Mouse (Mus musculus): ENCODE measurements around the gene Cblc. TPM values are rescaled to one million over a fixed set of nuclear protein-coding genes. Genes with fewer than 3 reads are reported as not detected.

The Cblc gene
- polyA plus RNA-seq, 1 experiment from 2014 or later: 0.36 TPM

- peaks cover 7% of the 10 kb centered on the region; the same call in 1 of the 2 replicates for H3K9me3 ChIP-seq
- H3K9ac ChIP-seq (replicated peaks): peak overlapping the region; percentile 37
- H3K36me3 ChIP-seq: no peaks in the 10 kb centered on the region
- H3K4me2 ChIP-seq (replicated peaks): peak overlapping the region; percentile 58
- peak overlapping the region; percentile 73 for H3K27ac ChIP-seq (replicated peaks)
- H3K4me3 ChIP-seq: peak overlapping the region; percentile 25
- peaks cover 62% of the 10 kb centered on the region for H3K27me3 ChIP-seq
- WGBS: 4% methylated on average over 15 of the region's 15 CpGs
- ATAC-seq (ENCODE audit: low FRiP score, low read depth): peak; percentile 72
- peaks cover 30% of the 10 kb centered on the region for H3K4me1 ChIP-seq
These were observed 20.9 kb upstream of the Cblc start for GRCm38 (mm10) chr7:19817382-19818105.

GRCm38 (mm10) chr7:19816224-19816771, 19.7 kb upstream of the Cblc start:
- peaks cover 27% of the 10 kb centered on the region for H3K4me1 ChIP-seq
- ATAC-seq (ENCODE audit: low FRiP score, low read depth): peak; percentile 66
- H3K36me3 ChIP-seq: no peaks in the 10 kb centered on the region
- peaks cover 7% of the 10 kb centered on the region; the same call in 1 of the 2 replicates for H3K9me3 ChIP-seq
- peaks cover 62% of the 10 kb centered on the region for H3K27me3 ChIP-seq
- WGBS: 1% methylated on average over 28 of the region's 28 CpGs
- H3K9ac ChIP-seq (replicated peaks): peak overlapping the region; percentile 29; the same call in 1 of the 2 replicates
- H3K4me2 ChIP-seq (replicated peaks): peak overlapping the region; percentile 58
- H3K27ac ChIP-seq (replicated peaks): 0 out of 2 replicates have a peak overlapping the region, but pooled peaks have one; percentile 1
- peak overlapping the region; percentile 39 for H3K4me3 ChIP-seq

GRCm38 (mm10) chr7:19815296-19816223, 19.0 kb upstream of the Cblc start:
- peaks cover 62% of the 10 kb centered on the region for H3K27me3 ChIP-seq
- H3K27ac ChIP-seq (replicated peaks): no peak overlapping the region
- peak overlapping the region; percentile 29; the same call in 1 of the 2 replicates for H3K9ac ChIP-seq (replicated peaks)
- peaks cover 32% of the 10 kb centered on the region for H3K4me1 ChIP-seq
- no peaks in the 10 kb centered on the region for H3K36me3 ChIP-seq
- ATAC-seq (ENCODE audit: low FRiP score, low read depth): peak; percentile 10
- peak overlapping the region; percentile 58 for H3K4me2 ChIP-seq (replicated peaks)
- peak overlapping the region; percentile 39 for H3K4me3 ChIP-seq
- H3K9me3 ChIP-seq: peaks cover 3% of the 10 kb centered on the region; the same call in 1 of the 2 replicates
- 25% methylated on average over 17 of the region's 17 CpGs for WGBS

GRCm38 (mm10) chr7:19813579-19814122, 17.0 kb upstream of the Cblc start:
- Histone ChIP-seq H3K4me2 (replicated peaks) (no peak overlapping the region), H3K27me3 (peaks cover 68% of the 10 kb centered on the region), H3K4me1 (peaks cover 36% of the 10 kb centered on the region), H3K9ac (replicated peaks) (no peak overlapping the region), H3K4me3 (no peak overlapping the region), H3K27ac (replicated peaks) (no peak overlapping the region), H3K9me3 (no peaks in the 10 kb centered on the region), H3K36me3 (no peaks in the 10 kb centered on the region)
- 84% methylated on average over 6 of the region's 6 CpGs for WGBS
- ATAC-seq (ENCODE audit: low FRiP score, low read depth): no peak

GRCm38 (mm10) chr7:19813161-19813560, 16.6 kb upstream of the Cblc start:
- H3K27ac ChIP-seq (replicated peaks): no peak overlapping the region
- H3K36me3 ChIP-seq: no peaks in the 10 kb centered on the region
- H3K9me3 ChIP-seq: no peaks in the 10 kb centered on the region
- H3K9ac ChIP-seq (replicated peaks): no peak overlapping the region
- peaks cover 36% of the 10 kb centered on the region for H3K4me1 ChIP-seq
- H3K27me3 ChIP-seq: peaks cover 69% of the 10 kb centered on the region
- no peak overlapping the region for H3K4me2 ChIP-seq (replicated peaks)
- no peak overlapping the region for H3K4me3 ChIP-seq
- 83% methylated on average over 4 of the region's 4 CpGs for WGBS
- ATAC-seq (ENCODE audit: low FRiP score, low read depth): no peak

GRCm38 (mm10) chr7:19811114-19811513, 14.5 kb upstream of the Cblc start:
- H3K9me3 ChIP-seq: no peaks in the 10 kb centered on the region
- WGBS: 3% methylated on average over 22 of the region's 22 CpGs
- H3K9ac ChIP-seq (replicated peaks): no peak overlapping the region
- H3K27me3 ChIP-seq: peaks cover 64% of the 10 kb centered on the region
- H3K27ac ChIP-seq (replicated peaks): no peak overlapping the region
- peak; percentile 32 for ATAC-seq (ENCODE audit: low FRiP score, low read depth)
- H3K4me2 ChIP-seq (replicated peaks): peak overlapping the region; percentile 39
- H3K4me1 ChIP-seq: peaks cover 17% of the 10 kb centered on the region
- H3K4me3 ChIP-seq: peak overlapping the region; percentile 13; the same call in 1 of the 2 replicates
- no peaks in the 10 kb centered on the region for H3K36me3 ChIP-seq

GRCm38 (mm10) chr7:19809369-19809768, 12.8 kb upstream of the Cblc start:
- H3K4me2 ChIP-seq (replicated peaks): peak overlapping the region; percentile 42
- H3K9ac ChIP-seq (replicated peaks): no peak overlapping the region
- peak; percentile 44; the same call in 1 of the 2 replicates for ATAC-seq (ENCODE audit: low FRiP score, low read depth)
- no peak overlapping the region for H3K27ac ChIP-seq (replicated peaks)
- peak overlapping the region; percentile 24 for H3K4me3 ChIP-seq
- WGBS: 3% methylated on average over 27 of the region's 27 CpGs
- H3K9me3 ChIP-seq: no peaks in the 10 kb centered on the region
- peaks cover 11% of the 10 kb centered on the region for H3K4me1 ChIP-seq
- no peaks in the 10 kb centered on the region for H3K36me3 ChIP-seq
- H3K27me3 ChIP-seq: peaks cover 66% of the 10 kb centered on the region

GRCm38 (mm10) chr7:19806356-19806969, 9.9 kb upstream of the Cblc start:
- Histone ChIP-seq H3K27me3 (peaks cover 44% of the 10 kb centered on the region), H3K4me2 (replicated peaks) (no peak overlapping the region), H3K9ac (replicated peaks) (no peak overlapping the region), H3K4me1 (peaks cover 11% of the 10 kb centered on the region), H3K4me3 (no peak overlapping the region), H3K36me3 (no peaks in the 10 kb centered on the region), H3K27ac (replicated peaks) (no peak overlapping the region), H3K9me3 (no peaks in the 10 kb centered on the region)
- no peak for ATAC-seq (ENCODE audit: low FRiP score, low read depth)
- WGBS: 88% methylated on average over 8 of the region's 8 CpGs

- no peaks in the 10 kb centered on the region for H3K9me3 ChIP-seq
- peaks cover 9% of the 10 kb centered on the region; the same call in 1 of the 2 replicates for H3K27me3 ChIP-seq
- H3K4me2 ChIP-seq (replicated peaks): no peak overlapping the region
- H3K9ac ChIP-seq (replicated peaks): no peak overlapping the region
- H3K36me3 ChIP-seq: no peaks in the 10 kb centered on the region
- WGBS: 22% methylated on average over 6 of the region's 7 CpGs
- no peaks in the 10 kb centered on the region for H3K4me1 ChIP-seq
- no peak overlapping the region for H3K27ac ChIP-seq (replicated peaks)
- H3K4me3 ChIP-seq: no peak overlapping the region
- ATAC-seq (ENCODE audit: low FRiP score, low read depth): no peak
These were observed 6.4 kb upstream of the Cblc start for GRCm38 (mm10) chr7:19802995-19803394.

GRCm38 (mm10) chr7:19800764-19801163, 4.2 kb upstream of the Cblc start:
- 31% methylated on average over 2 of the region's 2 CpGs for WGBS
- Histone ChIP-seq H3K9ac (replicated peaks) (no peak overlapping the region), H3K4me2 (replicated peaks) (no peak overlapping the region), H3K9me3 (no peaks in the 10 kb centered on the region), H3K4me3 (no peak overlapping the region), H3K27me3 (peaks cover 28% of the 10 kb centered on the region), H3K36me3 (no peaks in the 10 kb centered on the region), H3K27ac (replicated peaks) (no peak overlapping the region), H3K4me1 (no peaks in the 10 kb centered on the region)
- no peak for ATAC-seq (ENCODE audit: low FRiP score, low read depth)

GRCm38 (mm10) chr7:19796254-19796653, 355 bp downstream of the Cblc start:
- Histone ChIP-seq H3K27me3 (peaks cover 38% of the 10 kb centered on the region), H3K9ac (replicated peaks) (no peak overlapping the region), H3K4me3 (0 out of 2 replicates have a peak overlapping the region, but pooled peaks have one; percentile 3), H3K9me3 (no peaks in the 10 kb centered on the region), H3K4me1 (no peaks in the 10 kb centered on the region), H3K27ac (replicated peaks) (no peak overlapping the region), H3K4me2 (replicated peaks) (no peak overlapping the region), H3K36me3 (no peaks in the 10 kb centered on the region)
- no peak for ATAC-seq (ENCODE audit: low FRiP score, low read depth)
- 13% methylated on average over 18 of the region's 18 CpGs for WGBS
